Mouse (Mus musculus) frontal cortex, postnatal 10 days (tissue): ENCODE results near the gene Olfr763.
"Not testable (repeated sequence)": the region's sequence is repeated elsewhere in the genome, so short reads cannot be mapped to it uniquely, and the experiment has no call there.

Source experiments
- DNase-seq, 2 experiments: peaks; one replicate each; pipeline ENCODE4 v3.0.0; 2022; ENCODE audit warnings: low spot score in 2 of 2, mixed read lengths in 1 of 2

Olfr763 gene

DNA sequence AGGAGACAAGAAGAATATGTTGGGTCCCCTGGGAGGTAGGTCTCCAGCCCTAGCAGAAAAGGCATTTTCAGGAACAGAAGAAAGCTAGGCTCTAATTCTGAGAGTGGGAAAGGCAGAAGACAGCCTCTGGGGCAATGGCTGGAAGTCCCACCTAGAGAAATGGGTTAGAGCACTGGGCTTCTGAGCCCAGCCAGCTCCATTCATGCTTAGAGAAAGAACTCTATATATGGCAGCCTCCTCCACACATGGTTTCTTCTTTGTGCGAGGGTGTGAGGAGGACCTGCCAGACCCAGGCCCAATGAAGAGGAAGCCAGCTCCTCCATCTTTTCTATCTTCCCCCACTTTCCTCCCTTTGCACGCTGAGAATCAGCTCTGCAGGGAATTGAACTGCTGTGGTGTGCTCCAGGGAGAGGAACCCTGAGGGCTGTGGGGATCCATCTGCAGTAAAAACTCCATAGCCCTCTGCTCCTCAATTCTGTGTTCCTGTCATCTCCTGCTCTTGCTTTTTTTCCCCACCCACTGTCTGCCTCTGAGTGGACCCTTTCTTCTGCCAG, at the start of gene Olfr763:
TSS of gene Olfr763 (plus strand) at position 504 of the 554 bp plus-strand sequence.
- DNase-seq, result no peak

DNA sequence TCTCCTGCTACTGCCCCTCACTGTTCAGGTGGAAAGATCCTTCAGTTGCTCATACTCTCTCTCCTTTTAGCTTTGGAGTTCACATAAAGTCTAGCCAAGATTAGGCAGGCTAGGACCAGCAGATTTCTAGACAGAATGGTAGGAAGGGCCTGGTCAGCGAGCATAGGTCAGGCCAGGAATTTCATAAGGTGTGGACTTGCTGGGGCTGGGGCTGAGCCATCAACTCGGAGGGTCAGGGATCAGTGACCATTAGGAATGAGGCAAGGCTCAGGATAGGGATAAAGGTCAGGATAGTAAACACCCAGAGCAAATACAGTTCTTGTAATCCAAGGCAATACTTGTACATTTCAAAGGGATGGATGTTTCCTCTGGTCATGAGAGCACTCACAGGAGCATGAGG, 45.6 kb upstream of the Olfr763 start:
- no peak for DNase-seq

DNA sequence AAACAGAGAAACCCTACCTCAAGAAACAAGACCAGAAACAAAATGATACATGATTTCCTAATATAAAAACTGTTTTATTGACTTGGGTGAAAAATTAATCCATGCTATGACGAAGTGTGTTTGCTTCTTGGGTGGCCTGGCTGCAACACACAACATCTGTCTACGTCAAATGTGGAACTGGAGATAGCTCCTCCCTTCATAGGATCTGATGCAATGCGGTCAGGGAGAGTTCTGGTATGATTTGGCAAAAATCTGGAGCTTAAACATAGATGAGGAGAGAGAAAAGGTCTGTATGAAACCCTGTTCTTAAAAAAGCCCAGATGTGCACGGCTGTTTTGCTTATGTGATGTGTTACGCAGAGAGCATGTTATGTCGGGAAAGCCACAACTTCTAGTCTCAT, 44.7 kb upstream of the Olfr763 start:
- DNase-seq, result no peak

DNA sequence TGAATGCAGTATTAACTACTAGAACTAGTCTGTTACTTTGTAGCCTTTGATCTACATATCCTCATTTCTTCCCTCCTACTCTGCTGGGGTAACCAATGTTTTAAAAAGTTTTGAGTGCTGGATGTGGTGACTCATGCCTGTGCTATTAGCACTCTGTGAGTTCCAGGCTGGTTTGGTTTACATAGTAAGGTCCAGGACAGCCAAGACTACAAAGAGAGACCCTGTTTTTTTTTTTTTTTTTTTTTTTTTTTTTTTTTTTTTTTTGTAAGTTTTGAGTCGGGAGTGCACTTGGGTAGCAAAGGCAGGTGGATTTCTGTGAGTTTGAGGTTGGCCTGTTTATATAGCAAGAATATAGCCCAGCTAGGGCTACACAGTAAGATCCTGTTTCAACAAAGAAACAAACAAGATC, 42.2 kb upstream of the Olfr763 start:
- no peak for DNase-seq

DNA sequence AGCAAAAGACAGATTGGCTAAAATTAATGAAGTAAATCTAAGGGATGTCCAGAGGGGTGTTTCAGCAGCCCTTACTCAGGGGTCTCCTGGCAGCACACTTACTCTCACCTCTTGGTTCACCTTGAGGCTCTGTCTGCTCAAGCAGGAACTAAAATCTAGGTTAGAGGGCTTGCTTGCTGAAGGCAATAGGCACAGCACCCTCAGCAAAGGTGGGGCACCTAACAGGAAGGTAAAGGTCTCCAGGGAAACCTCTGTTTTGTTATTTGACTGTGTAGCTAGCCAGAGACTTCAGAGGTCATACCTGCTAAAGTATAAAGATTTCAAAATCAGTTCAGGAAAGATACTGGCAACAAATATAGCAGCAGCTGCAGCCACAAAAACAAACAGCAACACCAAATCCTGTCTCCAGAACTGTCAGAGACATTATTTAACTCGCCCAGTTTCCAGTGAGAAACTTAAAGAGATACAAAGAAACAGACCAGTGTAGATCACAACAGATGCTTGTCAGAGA, 39.8 kb upstream of the Olfr763 start:
- no peak for DNase-seq

DNA sequence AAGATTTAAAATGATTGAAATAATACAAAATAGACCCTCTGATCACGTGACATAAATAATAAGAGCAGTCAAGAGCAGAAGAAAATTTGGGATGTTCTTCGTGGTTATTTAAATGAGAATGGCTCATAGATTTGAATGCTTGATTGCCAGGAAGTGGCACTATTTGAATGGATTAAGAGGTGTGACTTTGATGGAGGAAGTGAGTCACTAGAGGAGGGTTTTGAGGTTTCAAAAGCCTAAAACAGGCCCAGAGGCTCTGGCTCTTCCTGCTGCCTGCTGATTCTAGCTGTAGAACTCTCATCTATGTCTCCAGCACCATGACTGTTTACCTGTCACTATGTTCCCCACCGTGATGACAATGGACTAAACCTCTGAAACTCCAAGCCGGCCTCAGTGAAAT, 37.8 kb upstream of the Olfr763 start:
- DNase-seq, result no peak

DNA sequence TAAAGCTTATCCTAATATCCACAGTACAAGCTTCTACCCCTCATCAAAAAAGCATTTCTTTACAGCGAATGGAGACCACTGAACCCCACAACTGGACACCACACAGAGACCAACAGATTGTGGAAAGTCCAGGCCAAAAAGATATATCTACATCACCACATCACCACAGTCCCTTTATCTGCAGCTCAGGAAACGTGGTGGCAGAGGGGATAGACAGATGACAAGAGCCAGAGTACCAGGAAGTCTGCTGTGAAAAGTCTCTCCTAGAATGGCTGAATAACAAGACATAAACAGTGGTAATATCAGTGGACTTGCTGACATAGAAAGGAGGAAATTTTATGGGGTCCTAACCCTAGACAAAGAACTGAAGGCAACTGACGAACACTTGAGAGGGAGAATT, 34.2 kb upstream of the Olfr763 start:
- no peak for DNase-seq

DNA sequence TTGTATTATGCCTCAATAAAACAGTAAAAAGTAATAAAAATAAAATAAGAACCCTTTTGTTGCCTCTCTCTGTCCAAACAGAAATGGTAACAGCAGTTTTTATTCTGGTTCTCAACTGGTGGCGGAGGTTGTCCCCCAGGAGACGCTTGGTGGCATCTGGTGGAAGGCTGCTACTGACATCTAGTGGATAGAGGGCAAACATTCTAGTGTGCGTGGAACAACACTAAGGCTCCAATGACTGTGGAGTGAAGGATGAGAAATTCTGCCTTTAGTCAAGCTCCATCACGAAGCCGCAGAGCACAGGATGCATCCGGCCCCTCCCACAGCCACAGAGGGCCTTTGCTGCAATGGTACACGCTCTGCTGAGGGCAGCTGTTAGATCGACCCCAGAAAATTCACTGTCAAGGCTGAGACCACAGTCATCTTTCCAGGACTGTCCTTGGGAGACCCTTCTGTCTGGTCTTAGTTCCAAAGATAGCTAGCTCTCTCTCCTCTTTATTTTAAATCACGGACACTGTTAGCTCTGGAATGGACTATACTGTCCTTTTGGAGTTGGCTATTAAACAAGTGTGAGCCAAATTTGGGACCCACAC, 33.0 kb upstream of the Olfr763 start:
- peak; percentile 29 to 49 for DNase-seq

DNA sequence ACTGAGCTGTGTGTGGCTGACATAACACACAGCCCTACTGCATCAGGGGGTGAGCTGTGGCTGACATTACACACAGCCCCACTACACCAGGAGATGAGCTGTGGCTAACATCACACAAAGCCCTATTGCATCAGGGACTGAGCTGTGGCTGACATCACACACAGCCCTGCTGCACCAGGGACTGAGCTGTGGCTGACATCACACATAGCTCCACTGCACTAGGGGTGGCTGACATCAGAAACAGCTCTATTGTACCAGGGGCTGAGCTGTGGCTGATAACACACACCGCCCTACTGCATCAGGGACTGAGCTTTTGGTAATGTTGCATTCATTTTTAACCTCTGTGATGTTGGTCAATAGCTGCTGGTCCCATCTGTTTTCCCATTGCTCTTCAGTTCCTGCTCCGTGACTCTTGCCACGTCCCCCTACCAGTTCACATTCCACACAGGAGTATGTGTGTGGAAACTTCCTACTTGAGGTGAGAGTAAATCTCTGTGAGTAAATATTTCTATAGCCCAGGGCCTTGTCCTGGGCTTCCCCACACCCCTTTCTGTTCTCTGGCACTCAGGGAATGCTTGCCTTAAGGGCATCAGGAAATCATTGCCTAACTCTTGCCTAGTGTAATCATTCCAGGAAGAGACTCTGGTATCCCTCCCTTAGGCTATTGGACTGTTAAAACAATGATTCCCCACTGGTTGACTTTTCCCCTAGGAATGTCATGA, 29.8 kb upstream of the Olfr763 start:
- DNase-seq, result no peak

DNA sequence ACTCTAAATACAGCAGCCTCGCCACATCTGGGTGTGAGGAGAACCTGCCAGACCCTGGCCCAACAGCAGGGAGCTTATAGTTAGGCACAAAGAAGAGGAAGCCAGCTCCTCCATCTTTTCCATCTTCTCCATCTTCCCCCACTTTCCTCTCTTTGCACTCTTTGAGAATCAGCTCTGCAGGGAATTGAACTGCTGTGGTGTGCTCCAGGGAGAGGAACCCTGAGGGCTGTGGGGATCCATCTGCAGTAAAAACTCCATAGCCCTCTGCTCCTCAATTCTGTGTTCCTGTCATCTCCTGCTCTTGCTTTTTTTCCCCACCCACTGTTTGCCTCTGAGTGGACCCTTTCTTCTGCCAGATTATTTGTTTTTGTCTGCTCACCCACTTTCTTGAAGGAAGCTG, 21.5 kb upstream of the Olfr763 start, which contains the start of gene Olfr9:
TSS of gene Olfr9 (plus strand) at position 301 of the 400 bp plus-strand sequence.
- not testable (repeated sequence) for DNase-seq

DNA sequence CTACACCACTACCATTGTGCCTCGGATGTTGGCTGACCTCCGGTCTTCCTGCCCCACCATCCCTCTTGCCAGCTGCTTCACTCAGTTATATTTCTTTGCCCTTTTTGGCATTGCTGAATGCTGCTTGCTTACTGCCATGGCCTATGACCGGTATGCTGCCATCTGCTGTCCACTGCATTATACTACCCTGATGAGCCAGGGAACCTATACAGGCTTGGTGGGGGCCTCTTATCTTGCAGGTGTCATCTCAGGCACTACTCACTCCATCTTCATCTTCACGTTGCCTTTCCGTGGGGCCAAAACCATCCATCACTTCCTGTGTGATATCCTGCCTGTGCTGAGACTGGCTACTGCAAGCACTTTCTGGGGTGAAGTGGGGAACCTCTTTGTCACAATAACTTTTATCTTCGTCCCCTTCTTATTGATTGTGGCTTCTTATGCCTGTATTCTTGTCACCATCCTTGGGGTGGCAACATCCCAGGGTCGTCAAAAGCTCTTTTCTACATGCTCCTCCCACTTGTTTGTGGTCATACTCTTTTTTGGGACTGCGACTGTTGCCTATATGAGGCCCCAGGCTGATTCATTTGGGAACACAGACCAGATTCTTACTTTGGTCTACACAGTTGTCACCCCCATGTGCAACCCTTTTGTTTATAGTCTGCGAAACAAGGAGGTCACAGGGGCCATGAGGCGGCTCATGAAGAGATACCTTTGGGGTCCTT, 20.3 kb upstream of the Olfr763 start:
- not testable (repeated sequence) for DNase-seq

DNA sequence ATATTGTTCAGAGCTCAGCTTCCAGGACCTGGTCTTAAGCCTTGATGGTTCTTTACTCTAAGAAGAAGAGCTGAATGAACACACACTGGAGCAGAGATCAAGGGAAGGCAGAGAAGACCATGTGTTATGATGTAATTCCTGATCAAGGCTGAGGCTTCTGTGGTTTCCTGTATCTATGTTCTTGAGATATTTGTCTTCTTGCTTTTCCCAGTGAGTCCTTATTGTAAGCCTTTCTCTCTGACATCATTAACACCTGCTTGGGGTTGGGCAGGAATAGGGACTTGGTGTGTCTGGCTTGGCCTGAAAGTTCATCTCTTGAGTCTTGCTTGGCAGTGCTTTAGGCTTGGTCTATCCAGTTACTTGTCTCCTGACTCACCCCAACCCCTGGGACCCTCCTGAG, 19.6 kb upstream of the Olfr763 start:
- DNase-seq, result no peak

DNA sequence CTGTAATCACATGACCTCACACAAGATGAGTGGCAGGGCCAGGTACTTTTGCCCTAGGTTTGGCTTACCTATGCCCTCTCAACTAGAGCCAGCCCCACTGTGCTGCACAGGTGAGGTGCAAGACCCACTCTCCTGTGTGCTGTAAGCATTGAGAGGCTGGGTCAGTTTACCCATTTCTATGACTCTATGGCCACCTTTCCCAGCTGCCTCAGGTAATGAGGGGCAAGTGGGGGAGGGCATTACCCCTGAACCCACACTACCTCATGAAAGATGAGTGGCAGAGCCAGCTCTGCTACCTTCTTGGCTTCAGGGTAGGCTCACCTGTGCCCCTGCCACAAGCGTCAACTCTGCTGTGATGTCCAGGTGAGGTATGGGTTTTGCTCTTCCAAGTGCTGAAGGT, 14.8 kb upstream of the Olfr763 start:
- DNase-seq, result no peak

DNA sequence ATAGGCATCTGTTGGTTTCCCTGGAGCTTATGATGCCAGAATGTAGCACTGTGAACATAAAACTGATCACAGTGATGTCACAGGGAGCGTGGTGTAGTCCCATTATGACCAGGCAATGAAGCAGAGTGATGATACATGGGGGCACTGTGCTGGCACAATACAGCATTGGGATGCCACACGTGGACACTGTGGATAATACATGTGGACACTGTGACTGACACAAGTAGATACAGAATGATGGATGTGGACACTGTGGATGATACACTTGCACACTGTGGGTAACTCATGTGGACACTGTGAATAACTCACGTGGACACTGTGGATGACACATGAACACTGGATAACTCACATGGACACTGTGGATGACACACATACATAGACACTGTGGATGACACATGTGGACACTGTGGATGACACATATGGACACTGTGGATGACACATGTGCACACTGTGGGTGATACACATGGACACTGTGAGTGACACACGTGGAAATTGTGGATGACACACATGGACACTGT, 14.0 kb upstream of the Olfr763 start:
- no peak for DNase-seq

DNA sequence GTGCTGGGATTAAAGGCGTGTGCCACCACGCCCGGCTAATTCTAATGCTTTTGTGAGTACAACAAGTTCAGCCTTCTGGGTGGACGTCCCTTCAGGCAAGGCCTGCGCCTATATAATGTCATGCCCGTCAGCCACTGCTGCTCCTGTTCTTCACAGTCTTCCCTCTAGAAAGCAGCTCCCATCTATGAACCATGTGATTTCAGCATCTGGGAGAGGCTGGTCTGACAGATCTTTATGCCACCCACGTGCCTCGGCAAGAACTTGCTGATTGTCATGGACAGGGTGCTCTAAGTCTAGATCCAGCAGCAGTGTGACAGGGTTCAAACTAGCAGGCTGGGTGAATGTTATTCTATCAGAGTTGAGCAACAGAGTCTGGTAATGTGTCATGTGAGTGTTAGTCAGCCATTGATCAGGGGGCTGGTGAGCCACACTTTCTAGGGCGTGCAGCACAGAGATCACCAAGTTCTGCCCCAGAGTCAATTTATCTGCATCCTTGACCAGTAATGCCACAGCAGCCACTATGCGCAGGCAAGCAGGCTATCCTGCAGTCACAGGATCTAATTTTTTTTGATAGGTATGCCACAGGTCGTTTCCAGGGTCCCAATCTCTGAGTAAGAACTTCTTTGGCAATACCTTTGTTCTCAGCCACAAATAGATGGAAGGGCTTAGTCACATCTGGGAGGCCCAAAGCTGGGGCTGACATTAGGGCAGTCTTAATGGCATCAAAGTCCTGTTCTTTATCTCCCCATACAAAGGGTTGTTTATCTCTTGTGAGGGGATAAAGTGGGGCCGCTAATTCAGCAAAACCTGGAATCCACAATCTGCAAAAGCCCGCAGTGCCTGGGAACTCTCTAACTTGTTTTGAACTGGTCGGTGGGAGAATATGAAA, 6.3 kb upstream of the Olfr763 start:
- DNase-seq, result no peak

DNA sequence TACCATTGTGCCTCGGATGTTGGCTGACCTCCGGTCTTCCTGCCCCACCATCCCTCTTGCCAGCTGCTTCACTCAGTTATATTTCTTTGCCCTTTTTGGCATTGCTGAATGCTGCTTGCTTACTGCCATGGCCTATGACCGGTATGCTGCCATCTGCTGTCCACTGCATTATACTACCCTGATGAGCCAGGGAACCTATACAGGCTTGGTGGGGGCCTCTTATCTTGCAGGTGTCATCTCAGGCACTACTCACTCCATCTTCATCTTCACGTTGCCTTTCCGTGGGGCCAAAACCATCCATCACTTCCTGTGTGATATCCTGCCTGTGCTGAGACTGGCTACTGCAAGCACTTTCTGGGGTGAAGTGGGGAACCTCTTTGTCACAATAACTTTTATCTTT, 920 bp downstream of the Olfr763 start:
- DNase-seq, result not testable (repeated sequence)

DNA sequence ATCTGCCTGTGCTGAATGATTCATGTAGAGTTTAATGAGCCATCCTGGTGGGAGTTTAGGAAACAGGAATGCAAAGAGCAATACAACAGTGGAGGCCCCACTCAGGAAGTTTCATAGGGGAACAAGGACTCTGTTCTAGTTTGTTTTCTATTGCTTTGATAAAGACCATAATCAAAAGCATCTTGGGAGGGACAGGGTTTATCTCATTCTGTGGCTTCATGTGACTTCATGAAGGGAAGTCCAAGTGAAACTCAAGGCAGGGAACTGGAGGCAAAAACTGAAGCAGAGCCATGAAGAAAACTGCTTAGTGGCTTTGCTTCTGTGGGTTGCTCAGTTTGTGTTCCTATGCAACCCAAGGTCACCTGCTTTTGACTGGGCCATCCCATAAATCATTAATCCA, 3.9 kb downstream of the Olfr763 start:
- DNase-seq, result no peak

DNA sequence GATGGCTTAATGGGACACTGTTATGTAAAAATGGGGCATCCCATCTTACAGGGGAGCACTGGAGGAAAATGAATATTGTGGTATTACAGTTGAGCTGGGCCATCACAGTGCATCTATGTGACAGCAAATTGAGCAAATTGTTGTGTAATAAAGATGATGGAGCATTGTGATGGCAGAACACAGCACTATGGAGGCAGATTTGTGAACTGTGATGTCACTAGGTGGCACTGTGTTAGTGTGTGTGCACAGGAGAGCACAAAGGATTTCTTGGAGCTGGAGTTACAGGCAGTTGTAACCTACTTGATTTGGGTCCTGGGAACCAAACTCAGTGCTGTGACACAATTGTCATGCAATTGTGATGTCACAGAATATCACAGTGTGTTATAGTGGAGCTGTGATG, 12.7 kb downstream of the Olfr763 start:
- DNase-seq, result no peak

DNA sequence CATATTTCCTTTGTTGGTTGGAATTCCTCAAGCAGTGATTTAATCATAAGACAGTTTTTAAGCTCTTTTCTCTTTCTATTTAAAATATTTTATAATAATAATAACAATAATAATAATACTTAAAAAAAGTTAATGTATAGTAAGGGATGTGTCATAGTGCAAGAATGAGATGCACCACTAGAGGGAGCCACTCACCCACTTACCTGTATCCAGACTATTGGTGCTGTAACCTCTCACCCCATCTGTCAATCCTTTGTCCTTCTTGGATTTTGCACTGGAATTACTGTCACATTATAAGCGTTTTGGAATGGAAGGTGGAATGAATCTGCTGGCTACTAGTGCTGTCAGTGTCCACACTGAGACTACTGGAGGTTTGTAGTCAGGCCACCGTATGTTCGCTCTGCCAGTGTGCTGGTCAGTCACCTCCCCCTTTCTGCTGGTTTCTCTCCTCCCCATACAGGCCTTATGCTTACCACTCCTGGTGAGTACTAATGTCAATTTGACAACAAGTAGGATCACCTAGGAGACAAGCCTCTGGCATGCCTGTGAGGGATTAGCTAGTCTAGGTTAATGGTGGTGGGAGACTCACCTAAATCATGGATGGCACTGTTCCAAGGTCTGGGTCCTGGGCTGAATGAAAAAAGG, 15.5 kb downstream of the Olfr763 start:
- peak in 1 of 2 experiments; percentile 15 for DNase-seq

DNA sequence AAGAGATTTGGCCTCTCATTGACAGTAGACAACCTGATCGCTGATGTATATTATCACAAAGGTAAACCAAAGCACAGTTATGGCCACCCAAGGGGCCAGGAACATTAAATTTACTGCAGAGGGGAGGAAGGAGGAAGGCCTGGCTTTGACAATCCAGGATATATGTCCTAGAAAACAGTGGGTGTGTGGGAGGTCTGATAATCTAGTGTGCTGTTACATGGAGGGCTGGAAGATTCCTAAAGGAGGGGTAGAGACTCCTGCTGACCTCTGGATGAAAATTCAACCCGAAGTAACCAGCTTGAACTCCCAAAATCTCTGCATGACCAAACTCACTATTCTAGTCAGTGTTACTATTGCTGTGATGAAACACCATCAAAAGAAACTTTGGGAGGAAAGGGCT, 17.8 kb downstream of the Olfr763 start:
- DNase-seq, result no peak

DNA sequence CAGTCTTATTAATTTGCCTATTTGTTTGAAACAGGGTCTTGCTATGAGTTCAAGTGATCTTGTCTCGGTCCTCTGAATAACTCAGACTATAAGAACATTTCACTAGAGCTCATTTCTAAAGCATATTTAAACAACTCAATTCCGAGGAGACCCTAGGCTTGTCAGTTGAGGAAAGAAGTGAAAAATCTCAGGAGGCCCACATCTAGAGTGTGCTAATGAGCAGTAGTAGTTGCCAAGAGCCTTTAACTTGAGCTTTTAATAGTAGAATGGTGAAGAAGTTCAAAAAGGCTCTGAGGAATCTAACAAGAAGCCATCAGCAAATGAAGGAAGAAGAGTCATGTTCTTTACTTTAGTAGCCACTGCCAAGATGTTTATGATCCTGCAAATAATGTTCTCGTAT, 29.2 kb downstream of the Olfr763 start, which contains the start of gene Olfr764-ps1:
TSS of gene Olfr764-ps1 (minus strand) at position 101 of the 400 bp plus-strand sequence.
- no peak for DNase-seq
